Mouse (Mus musculus) spleen, adult 2 months (tissue): ENCODE results near the gene Galnt2. TPM values are rescaled to one million over a fixed set of nuclear protein-coding genes. Genes with fewer than 3 reads are reported as not detected.

Experiments
- DNase-seq, 2 experiments: peaks; one replicate each; pipeline versions ENCODE4 v3.0.0 to v3.0.0-alpha.2; 2012 to 2021; ENCODE audit warnings: low spot score in 2 of 2, low read depth in 1 of 2
- H3K27ac ChIP-seq: fragments of 200-500 bp; 2 replicates; pipeline ENCODE4 v1.5.1; 2012; ENCODE audit warnings: low read length, inconsistent platforms; ENCODE audit not compliant: insufficient read depth
- H3K27me3 ChIP-seq: fragments of 200-500 bp; 2 replicates; pipeline ENCODE4 v1.6.1; 2012; ENCODE audit warnings: mild to moderate bottlenecking, moderate library complexity, low read length, inconsistent platforms; ENCODE audit not compliant: control insufficient read depth, insufficient read depth
- H3K36me3 ChIP-seq: fragments of 200-500 bp; 2 replicates; pipeline ENCODE4 v1.6.1; 2012; ENCODE audit warnings: mild to moderate bottlenecking, low read length, inconsistent platforms; ENCODE audit not compliant: control insufficient read depth, insufficient read depth
- H3K4me1 ChIP-seq: fragments of 200-500 bp; 2 replicates; pipeline ENCODE4 v1.6.1; 2011; ENCODE audit warnings: inconsistent platforms; ENCODE audit not compliant: control insufficient read depth, insufficient read depth, insufficient read length
- H3K4me3 ChIP-seq: fragments of 200-500 bp; 2 replicates; pipeline ENCODE4 v1.5.1; 2011; ENCODE audit warnings: mild to moderate bottlenecking, inconsistent platforms; ENCODE audit not compliant: insufficient read depth, insufficient read length; ENCODE audit errors: extremely low read depth
- CTCF ChIP-seq: fragments of 200-500 bp; IDR thresholded peaks from 2 replicates; pipeline ENCODE4 v1.5.1; 2011; ENCODE audit warnings: mild to moderate bottlenecking, inconsistent platforms; ENCODE audit not compliant: insufficient read depth, insufficient read length, insufficient replicate concordance; ENCODE audit errors: extremely low read depth
- POLR2A ChIP-seq: fragments of 200-500 bp; IDR thresholded peaks from 2 replicates; pipeline ENCODE4 v1.6.1; 2011; ENCODE audit warnings: low read depth, low read length, inconsistent platforms
- WGBS: fragments of 180-500 bp; shearing (Covaris S2); methylation state at CpG from one replicate; pipeline ENCODE4 v1.1.7; 2018; 5-methylcytosine and 5-hydroxymethylcytosine counted together
- polyA plus RNA-seq: library from polyadenylated mRNA; depleted of rRNA; stranded (reverse); fragments of >200 nt; gene quantifications from 2 replicates; pipeline ENCODE4 v1.2.3, GENCODE M21; 2012

Gene Galnt2
- polyA plus RNA-seq, 1 experiment, result 9.4 TPM

GRCm38 (mm10) chr8:124348087-124348486 lies 116.9 kb downstream of the Galnt2 start:
- Histone ChIP-seq H3K27me3 (no peaks in the 10 kb centered on the region), H3K4me1 (no peaks in the 10 kb centered on the region), H3K4me3 (no peak overlapping the region), H3K27ac (no peak overlapping the region), H3K36me3 (peaks cover 10% of the 10 kb centered on the region)
- no peak for TF ChIP-seq POLR2A
- DNase-seq, result no peak
- WGBS, result 78% methylated on average over 1 of the region's 1 CpGs

- peak; percentile 85; the same call in 1 of the 2 replicates for TF ChIP-seq CTCF
- TF ChIP-seq POLR2A, result no peak
These were observed 118.5 kb downstream of the Galnt2 start for GRCm38 (mm10) chr8:124349663-124350062.

DNA sequence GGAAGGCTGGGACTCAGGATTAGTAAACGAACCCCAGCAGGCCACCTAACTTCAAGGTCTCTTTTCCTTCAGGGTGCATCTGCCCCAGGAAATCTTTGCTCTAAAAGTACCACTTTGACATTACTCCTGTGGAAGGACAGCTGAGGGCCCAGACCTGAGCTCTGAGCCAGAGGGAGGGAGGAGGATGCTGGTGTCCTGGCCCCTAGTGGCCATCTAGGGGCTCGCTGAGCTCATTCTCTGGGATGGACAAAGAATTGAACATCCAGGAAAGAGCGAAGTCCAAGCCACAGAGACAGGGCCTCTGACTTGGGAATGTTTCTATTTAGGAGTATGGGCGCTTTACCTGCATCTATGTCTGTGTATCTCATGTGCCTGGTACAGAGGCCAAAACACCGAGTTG lies 120.4 kb downstream of the Galnt2 start:
- 69% methylated on average over 5 of the region's 5 CpGs for WGBS

More at GRCm38 (mm10) chr8:124349663-124350062, 118.5 kb downstream of the Galnt2 start:
- Histone ChIP-seq H3K36me3 (peaks cover under 1% of the 10 kb centered on the region; the same call in 1 of the 2 replicates), H3K4me1 (no peaks in the 10 kb centered on the region), H3K4me3 (no peak overlapping the region), H3K27ac (no peak overlapping the region), H3K27me3 (no peaks in the 10 kb centered on the region)
- peak; percentile 21 to 60 for DNase-seq
- 38% methylated on average over 7 of the region's 7 CpGs for WGBS

GRCm38 (mm10) chr8:124360911-124361310 lies 129.7 kb downstream of the Galnt2 start:
- Histone ChIP-seq H3K36me3 (no peaks in the 10 kb centered on the region), H3K4me1 (no peaks in the 10 kb centered on the region), H3K27ac (no peak overlapping the region), H3K4me3 (no peak overlapping the region), H3K27me3 (no peaks in the 10 kb centered on the region)
- no peak for DNase-seq
- no peak for TF ChIP-seq POLR2A
- WGBS, result 81% methylated on average over 3 of the region's 3 CpGs

More for the DNA sequence above, 120.4 kb downstream of the Galnt2 start:
- Histone ChIP-seq H3K27me3 (no peaks in the 10 kb centered on the region), H3K36me3 (no peaks in the 10 kb centered on the region), H3K4me1 (no peaks in the 10 kb centered on the region), H3K4me3 (no peak overlapping the region), H3K27ac (no peak overlapping the region)
- no peak for DNase-seq
- TF ChIP-seq POLR2A, result no peak
- TF ChIP-seq CTCF, result no peak

DNA sequence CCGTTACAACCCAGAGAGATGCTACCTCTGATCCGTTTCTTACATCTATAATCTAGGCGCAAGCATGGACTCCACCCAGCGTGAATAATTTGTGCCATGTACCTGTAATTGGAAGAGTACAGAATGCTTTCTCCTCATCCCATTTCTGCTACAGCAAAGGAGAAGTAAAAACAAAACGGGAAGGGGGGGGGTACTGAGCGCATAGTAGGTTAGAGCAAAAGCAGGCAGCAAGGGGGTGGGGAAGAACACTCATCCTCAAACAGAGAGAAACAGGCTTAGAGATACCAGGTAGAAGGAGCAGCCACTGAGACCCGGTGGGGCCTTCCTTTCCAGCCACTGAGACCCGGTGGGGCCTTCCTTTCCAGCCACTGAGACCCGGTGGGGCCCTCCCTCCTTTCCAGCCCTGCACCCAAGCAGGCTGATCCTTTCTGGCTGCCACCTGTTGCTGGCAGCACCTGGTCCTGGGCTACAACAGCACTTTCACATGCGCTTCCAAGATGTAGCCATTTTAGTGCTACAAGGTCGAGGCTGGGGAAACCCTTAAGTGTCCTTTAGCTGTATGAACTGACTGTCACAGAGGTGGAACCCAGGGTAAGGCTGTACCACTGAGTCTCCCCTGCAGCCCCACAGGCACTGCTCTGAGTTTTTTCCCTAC lies 130.7 kb downstream of the Galnt2 start:
- no peaks in the 10 kb centered on the region for H3K36me3 ChIP-seq
- H3K4me3 ChIP-seq, result no peak overlapping the region
- H3K4me1 ChIP-seq, result no peaks in the 10 kb centered on the region
- no peaks in the 10 kb centered on the region for H3K27me3 ChIP-seq
- DNase-seq, result no peak
- 75% methylated on average over 11 of the region's 11 CpGs for WGBS
- no peak overlapping the region for H3K27ac ChIP-seq
- TF ChIP-seq CTCF, result no peak
- no peak for TF ChIP-seq POLR2A

DNA sequence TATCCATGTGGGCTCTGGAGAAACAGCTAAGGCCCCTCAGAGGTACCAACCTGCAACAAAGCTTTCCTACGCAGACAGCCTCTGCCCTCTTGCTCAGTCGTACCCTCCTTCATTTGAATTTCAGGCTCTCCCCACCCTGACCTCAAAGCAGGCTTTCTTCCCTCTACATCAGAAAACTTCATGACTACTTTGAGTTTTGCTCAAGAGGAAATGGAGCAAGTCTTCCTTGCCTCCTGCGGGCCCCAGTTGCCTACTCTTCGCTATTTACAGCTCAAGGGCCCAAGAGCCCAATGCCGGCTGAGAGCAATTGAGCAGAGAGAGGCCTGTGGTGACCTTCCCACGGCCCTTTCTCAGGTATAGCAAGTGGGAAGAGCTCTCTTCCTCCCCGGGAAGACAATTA lies 131.4 kb downstream of the Galnt2 start:
- H3K4me1 ChIP-seq, result no peaks in the 10 kb centered on the region
- H3K36me3 ChIP-seq, result no peaks in the 10 kb centered on the region
- H3K27me3 ChIP-seq, result no peaks in the 10 kb centered on the region
- DNase-seq, result no peak
- no peak overlapping the region for H3K27ac ChIP-seq
- 77% methylated on average over 7 of the region's 7 CpGs for WGBS
- TF ChIP-seq CTCF, result no peak
- no peak for TF ChIP-seq POLR2A
- H3K4me3 ChIP-seq, result no peak overlapping the region

- no peak overlapping the region for H3K4me3 ChIP-seq
- H3K4me1 ChIP-seq, result no peaks in the 10 kb centered on the region
- no peaks in the 10 kb centered on the region for H3K36me3 ChIP-seq
- no peak for DNase-seq
- no peaks in the 10 kb centered on the region for H3K27me3 ChIP-seq
- H3K27ac ChIP-seq, result no peak overlapping the region
- TF ChIP-seq CTCF (no peak), POLR2A (no peak)
- 89% methylated on average over 15 of the region's 15 CpGs for WGBS
These were observed 132.1 kb downstream of the Galnt2 start for GRCm38 (mm10) chr8:124363337-124363736.
